Mouse (Mus musculus) activated CD4-positive, CD25-positive, alpha-beta regulatory T cell, adult 4 months (primary cell): ENCODE results near the gene Mtln. TPM values are rescaled to one million over a fixed set of nuclear protein-coding genes. Genes with fewer than 3 reads are reported as not detected.

Source experiments
- ATAC-seq: one replicate; pipeline ENCODE4 v1.8.0; 2017
- polyA plus RNA-seq, 2 experiments: library from polyadenylated mRNA; unstranded; fragments of 100-300 nt; shearing (Covaris generic); gene quantifications; one replicate each; pipeline ENCODE4 v1.2.1; 2017

Mtln gene
- polyA plus RNA-seq, 2 experiments from 2014 or later = 28.6 to 33.2 TPM

- ATAC-seq = no peak
Measured at GRCm38 (mm10) chr2:127751849-127752610, 40.3 kb downstream of the Mtln start.

- ATAC-seq = no peak
Measured at GRCm38 (mm10) chr2:127749376-127749775, 42.9 kb downstream of the Mtln start.

- ATAC-seq = no peak
Measured at GRCm38 (mm10) chr2:127748316-127748715, 44.0 kb downstream of the Mtln start.

GRCm38 (mm10) chr2:127742637-127743036 is 49.7 kb downstream of the Mtln start:
- no peak for ATAC-seq

Other genes starting within 250 kb of the Mtln start
- gene Zfp661, start 205.4 kb downstream of the Mtln start, polyA plus RNA-seq = 1 to 10 TPM; 1.5 to 2.1 TPM
- gene Mrps5, start 205.3 kb downstream of the Mtln start, polyA plus RNA-seq = 10 to 100 TPM; 94.3 to 98.2 TPM
- not detected for gene Mal, start 135.8 kb downstream of the Mtln start, polyA plus RNA-seq
- not detected for gene Mall, start 62.6 kb downstream of the Mtln start, polyA plus RNA-seq
- gene Nphp1, start 3.6 kb downstream of the Mtln start, polyA plus RNA-seq = under 1 TPM in 1 of 2 experiments, not detected in 1; 0.24 TPM
- 1 to 10 TPM; 5.2 to 7.5 TPM for gene Bub1, start 39.4 kb upstream of the Mtln start, polyA plus RNA-seq
- under 1 TPM in 1 of 2 experiments, not detected in 1; 0.41 TPM for gene Acoxl, start 46.4 kb upstream of the Mtln start, polyA plus RNA-seq